ENCODE assay signal across 15 mouse cellular contexts in the genomic region with DNA sequence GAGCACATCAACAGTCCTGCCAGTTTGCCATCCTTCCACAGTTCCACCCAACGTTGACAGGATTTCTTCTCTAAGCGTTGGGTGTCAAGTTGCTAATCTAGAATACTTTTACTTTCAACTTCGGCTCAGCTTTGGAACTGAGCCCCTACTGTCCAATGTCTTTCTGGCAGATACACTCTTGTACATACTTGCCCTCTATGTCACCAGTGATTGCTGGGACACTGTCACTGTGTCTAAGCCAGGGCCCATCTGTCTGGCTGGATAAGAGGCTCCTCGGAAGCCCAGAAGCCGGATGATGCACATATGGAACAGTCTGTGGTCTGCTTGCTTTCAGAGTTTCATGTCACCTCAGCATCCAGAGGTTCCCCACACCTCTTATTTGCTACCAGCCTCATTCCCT. TPM values are rescaled to one million over a fixed set of nuclear protein-coding genes. Genes with fewer than 3 reads are reported as not detected.
"Had no signal": no experiment of that assay in that cellular context is flagged by ENCODE, and none has a peak within 500 bp of the region (broad histone marks: within the 10 kb centered on the region; RNA-seq: fewer than 3 reads in every experiment).

No protein-coding gene starts in this region.

RNA-seq across cellular contexts. Expression of a gene that starts 51.4 kb away (rescaled TPM):
- total RNA-seq: heart, postnatal 10 days; heart, postnatal 25 days; heart, postnatal 36 days; hematopoietic stem cell, adult 5-6 weeks had no signal
- polyA plus RNA-seq: heart, embryonic 11.5 days; heart, embryonic 12.5 days; heart, embryonic 13.5 days; heart, embryonic 14.5 days; heart, postnatal 0 days; hindbrain, embryonic 10.5 days; hindbrain, embryonic 12.5 days; hindbrain, embryonic 13.5 days; intestine, embryonic 16.5 days; intestine, postnatal 0 days; large intestine, adult 2 months had no signal
